Mouse (Mus musculus): ENCODE measurements around the gene Ube2h.

- TF ChIP-seq POLR2A (IDR thresholded peaks at IDR 0.05; ENCODE audit: borderline replicate concordance, control insufficient read depth, low read depth, low read length) (no peak), CTCF (IDR thresholded peaks at IDR 0.05; ENCODE audit: control insufficient read depth, insufficient read depth, low read length) (no peak)
These were observed 32.6 kb upstream of the Ube2h start for GRCm38 (mm10) chr6:30336912-30337311.
